Mouse (Mus musculus): ENCODE results near the gene Fam166b.

DNA sequence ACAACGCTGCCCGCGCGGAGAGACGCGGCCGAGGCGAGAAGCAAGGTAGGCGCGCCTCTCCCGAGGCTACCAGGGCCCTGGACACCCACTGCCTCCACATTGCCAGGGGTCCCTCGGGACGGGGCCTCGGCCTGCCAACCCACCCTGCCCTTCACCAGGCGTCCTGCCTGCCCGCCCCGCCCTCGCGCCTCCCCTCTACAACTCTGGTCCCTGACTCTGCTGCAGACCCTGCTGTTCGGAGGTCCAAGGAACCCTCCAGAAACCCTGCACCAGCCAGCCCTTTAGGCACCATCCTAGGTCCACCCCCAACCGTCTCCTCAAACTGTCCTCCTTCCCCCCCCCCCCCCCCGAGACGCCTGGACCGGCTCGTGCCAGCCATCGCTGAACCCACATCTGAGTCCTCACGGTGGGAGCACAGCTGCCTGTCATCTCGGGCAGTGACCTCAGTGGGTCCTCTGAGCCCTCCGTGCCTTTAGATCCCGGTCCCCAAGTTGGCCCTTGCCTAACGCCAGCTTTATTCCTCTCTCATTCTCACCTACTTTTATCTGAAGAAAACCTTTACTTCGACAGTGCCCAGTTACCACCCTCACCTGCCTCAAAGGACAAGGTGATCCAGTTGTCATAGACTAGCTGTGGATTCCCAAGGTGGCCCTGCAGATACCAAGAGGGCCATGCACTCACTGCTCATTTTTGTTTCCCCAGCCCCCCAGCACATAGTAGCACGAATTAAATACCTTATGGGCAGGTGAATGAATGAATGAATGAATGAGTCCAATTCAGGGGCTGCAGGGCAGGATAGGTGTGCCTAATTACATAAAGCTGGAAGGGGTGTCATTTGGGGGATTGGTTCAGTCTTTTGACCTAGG lies 46.5 kb downstream of the Fam166b start:
- TF ChIP-seq CTCF (IDR thresholded peaks at IDR 0.05) (no peak), EP300 (IDR thresholded peaks at IDR 0.05) (no peak)
